Mouse (Mus musculus) liver, embryonic 11.5 days (tissue): Measurements from ENCODE around the gene Pdzk1. TPM values are rescaled to one million over a fixed set of nuclear protein-coding genes. Genes with fewer than 3 reads are reported as not detected.

Experiments used
- ATAC-seq: fragments of 200-750 bp; cut with Nextera tagmentation; replicated peaks from 2 replicates; pipeline ENCODE4 v1.8.0; 2017; ENCODE audit warnings: moderate number of reproducible peaks, mild to moderate bottlenecking, moderate TSS enrichment, moderate library complexity; ENCODE audit not compliant: low FRiP score
- DNase-seq: peaks from one replicate; pipeline ENCODE4 v3.0.0-alpha.2; 2017; ENCODE audit warnings: low spot score
- H3K27ac ChIP-seq: fragments of 300-500 bp; sonication (generic); 2 replicates; pipeline ENCODE4 v1.5.1; 2014; ENCODE audit warnings: mild to moderate bottlenecking, low read depth, low read length, control low read depth
- H3K27me3 ChIP-seq: fragments of 300-500 bp; sonication (generic); replicated peaks from 2 replicates; pipeline ENCODE4 v1.6.1; 2014; ENCODE audit warnings: low read length, mixed read lengths; ENCODE audit not compliant: control insufficient read depth, insufficient read depth
- H3K36me3 ChIP-seq: fragments of 300-500 bp; sonication (generic); 2 replicates; pipeline ENCODE4 v1.6.1; 2014; ENCODE audit warnings: mild to moderate bottlenecking, low read length, moderate library complexity, mixed read lengths; ENCODE audit not compliant: control insufficient read depth, insufficient read depth
- H3K4me1 ChIP-seq: fragments of 300-500 bp; sonication (generic); replicated peaks from 2 replicates; pipeline ENCODE4 v1.6.1; 2014; ENCODE audit warnings: low read length, mixed read lengths; ENCODE audit not compliant: control insufficient read depth, insufficient read depth
- H3K4me2 ChIP-seq: fragments of 300-500 bp; sonication (generic); 2 replicates; pipeline ENCODE4 v1.6.1; 2014; ENCODE audit warnings: mild to moderate bottlenecking, control low read depth, moderate library complexity
- H3K4me3 ChIP-seq: fragments of 300-500 bp; sonication (generic); 2 replicates; pipeline ENCODE4 v1.5.1; 2014; ENCODE audit warnings: low read depth, low read length, control low read depth
- H3K9ac ChIP-seq: fragments of 300-500 bp; sonication (generic); 2 replicates; pipeline ENCODE4 v1.6.1; 2014; ENCODE audit warnings: low read depth, low read length, control low read depth
- H3K9me3 ChIP-seq: fragments of 300-500 bp; sonication (generic); 2 replicates; pipeline ENCODE4 v1.6.1; 2016; ENCODE audit warnings: low read length, inconsistent platforms, mixed read lengths; ENCODE audit not compliant: control insufficient read depth
- WGBS: fragments of 180-500 bp; shearing (Covaris S2); extraction: QIAGEN DNeasy Blood & Tissue Kit; methylation state at CpG from one replicate; pipeline ENCODE4 v1.1.7; 2014; 5-methylcytosine and 5-hydroxymethylcytosine counted together
- polyA plus RNA-seq: library from polyadenylated mRNA; unstranded; fragments of >200 nt; fragmentation: Nextera tagmentation; extraction: Ambion mirVana; gene quantifications from 2 replicates; pipeline ENCODE4 v1.2.1, GENCODE M21; 2014

Pdzk1 gene
- 5.4 and 6.0 TPM in 2 replicates for polyA plus RNA-seq

DNA sequence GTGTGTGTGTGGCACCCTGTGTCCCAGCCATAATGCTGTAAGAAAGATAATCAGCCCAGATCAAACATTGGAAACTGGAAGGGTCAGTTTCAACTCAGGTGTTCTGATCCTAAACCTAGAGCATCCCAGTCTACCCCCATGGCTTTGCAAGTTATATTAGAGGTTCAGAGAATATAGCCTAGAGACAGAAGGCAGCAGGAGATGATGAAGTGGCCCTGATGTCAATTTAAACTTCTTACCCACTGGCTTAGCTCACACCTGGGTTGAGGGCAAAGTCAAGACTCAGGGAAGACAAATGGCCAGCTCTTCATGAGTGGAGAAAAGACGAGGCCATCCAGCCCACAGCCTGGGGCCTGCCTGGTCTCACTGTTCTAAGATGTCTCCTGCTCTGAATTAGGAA is at the start of gene Pdzk1, which contains the start of gene Cd160:
Gene Pdzk1 (plus strand): TSS at position 301 of the 400 bp plus-strand sequence.
Gene Cd160 (minus strand): TSS at position 368 of the 400 bp plus-strand sequence.
- no peaks in the 10 kb centered on the region for H3K9me3 ChIP-seq
- no peak for DNase-seq
- H3K4me1 ChIP-seq, result no peaks in the 10 kb centered on the region
- whole genome bisulfite sequencing, result 68% methylated on average over 1 of the region's 1 CpGs
- peak within 1 kb of the TSS; percentile 4; the same call in 1 of the 2 replicates for H3K4me2 ChIP-seq
- no peaks in the 10 kb centered on the region for H3K36me3 ChIP-seq
- no peaks in the 10 kb centered on the region for H3K27me3 ChIP-seq
- H3K4me3 ChIP-seq, result no peak within 1 kb of the TSS
- no peak within 1 kb of the TSS for H3K27ac ChIP-seq
- H3K9ac ChIP-seq, result no peak within 1 kb of the TSS
- ATAC-seq, result no peak

DNA sequence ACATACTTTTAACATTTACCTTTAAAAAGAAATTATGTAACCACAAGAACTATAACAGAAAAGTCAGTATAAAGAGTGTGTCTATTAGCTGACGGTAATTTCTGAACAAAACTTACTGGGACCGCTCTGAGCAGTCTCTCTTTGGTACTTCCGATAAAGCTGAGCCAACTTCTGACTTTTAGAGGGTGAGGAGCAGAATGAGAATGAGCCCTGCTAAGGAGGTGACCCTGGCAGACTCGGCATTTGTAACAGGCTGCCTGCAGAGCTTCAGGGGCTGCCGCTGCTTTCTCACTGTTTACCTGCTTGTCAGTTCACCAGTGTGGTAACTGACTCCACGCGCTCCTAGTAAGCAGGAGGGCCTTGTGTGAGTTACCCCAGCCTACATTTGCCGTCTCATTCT is 46.8 kb upstream of the Pdzk1 start:
- WGBS, result 80% methylated on average over 8 of the region's 8 CpGs
- H3K4me1 ChIP-seq, result no peaks in the 10 kb centered on the region
- H3K27me3 ChIP-seq, result no peaks in the 10 kb centered on the region
- no peak overlapping the region for H3K4me2 ChIP-seq
- no peaks in the 10 kb centered on the region for H3K36me3 ChIP-seq
- ATAC-seq, result no peak
- no peak for DNase-seq
- no peak overlapping the region for H3K4me3 ChIP-seq
- no peaks in the 10 kb centered on the region for H3K9me3 ChIP-seq
- no peak overlapping the region for H3K9ac ChIP-seq
- H3K27ac ChIP-seq, result no peak overlapping the region

DNA sequence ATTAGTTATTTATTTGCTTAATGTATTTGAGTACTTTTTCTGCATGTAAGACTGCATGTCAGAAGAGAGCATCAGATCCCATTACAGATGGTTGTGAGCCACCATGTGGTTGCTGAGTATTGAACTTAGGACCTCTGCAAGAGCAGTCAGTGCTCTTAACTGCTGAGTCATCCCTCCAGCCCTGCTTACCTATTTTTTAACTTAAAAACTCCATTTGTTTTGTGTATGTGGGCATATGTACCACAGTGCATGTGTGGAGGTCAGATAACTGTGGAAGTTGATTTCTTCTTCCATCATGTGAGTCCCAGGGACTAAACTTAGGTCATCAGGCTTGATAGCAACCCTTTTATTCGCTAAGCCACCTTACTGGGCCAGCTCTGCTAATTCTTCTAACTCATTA is 41.3 kb upstream of the Pdzk1 start:
- no peaks in the 10 kb centered on the region for H3K4me1 ChIP-seq
- H3K4me3 ChIP-seq, result no peak overlapping the region
- H3K9me3 ChIP-seq, result no peaks in the 10 kb centered on the region
- no peak overlapping the region for H3K4me2 ChIP-seq
- WGBS, result 83% methylated on average over 1 of the region's 1 CpGs
- H3K9ac ChIP-seq, result no peak overlapping the region
- peaks cover 3% of the 10 kb centered on the region; the same call in 1 of the 2 replicates for H3K36me3 ChIP-seq
- no peak overlapping the region for H3K27ac ChIP-seq
- DNase-seq (no peak), ATAC-seq (peak; percentile 58; the same call in 1 of the 2 replicates)
- no peaks in the 10 kb centered on the region for H3K27me3 ChIP-seq

DNA sequence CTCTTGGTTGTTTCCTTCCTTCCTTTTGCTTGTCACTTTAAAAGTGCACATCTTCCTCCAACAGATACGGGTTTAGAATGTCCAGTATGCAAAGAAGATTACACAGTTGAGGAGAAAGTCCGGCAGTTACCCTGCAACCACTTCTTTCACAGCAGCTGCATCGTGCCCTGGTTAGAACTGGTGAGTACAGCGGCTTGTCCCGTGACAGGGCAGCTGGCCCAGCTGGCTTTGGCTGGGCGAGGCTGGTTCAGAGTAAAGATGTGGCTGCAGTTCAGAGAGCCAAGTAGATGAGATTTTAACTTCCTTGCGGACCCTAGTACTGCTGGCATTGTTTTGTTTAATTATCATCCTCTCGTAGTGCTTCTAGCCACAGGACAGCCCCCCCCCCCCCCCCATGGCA is 40.6 kb upstream of the Pdzk1 start:
- 86% methylated on average over 8 of the region's 8 CpGs for WGBS
- Histone ChIP-seq H3K9me3 (no peaks in the 10 kb centered on the region), H3K36me3 (peaks cover 3% of the 10 kb centered on the region; the same call in 1 of the 2 replicates), H3K9ac (no peak overlapping the region), H3K4me1 (no peaks in the 10 kb centered on the region), H3K27me3 (no peaks in the 10 kb centered on the region), H3K4me2 (no peak overlapping the region), H3K27ac (no peak overlapping the region), H3K4me3 (no peak overlapping the region)
- DNase-seq (no peak), ATAC-seq (no peak)

DNA sequence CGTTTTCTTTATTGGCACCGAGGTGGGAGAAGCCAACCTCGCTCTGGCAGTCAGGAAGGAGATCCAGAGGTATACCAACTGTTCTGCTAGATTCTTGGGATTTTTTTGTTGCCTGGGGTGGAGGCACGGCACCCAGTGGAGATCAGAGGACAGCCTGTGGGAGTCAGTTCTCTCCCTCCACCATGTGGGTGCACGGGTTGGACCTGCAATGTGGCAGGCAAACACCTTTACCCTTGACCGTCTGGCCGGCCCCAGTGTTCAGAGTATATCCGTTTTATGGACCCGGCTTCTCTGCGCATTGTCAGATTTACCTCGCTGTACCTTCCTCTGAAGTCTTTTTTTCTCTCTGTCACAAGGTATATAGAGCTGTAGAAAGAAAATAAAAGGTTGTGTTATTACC is 28.8 kb upstream of the Pdzk1 start:
- DNase-seq (peak; percentile 29), ATAC-seq (no peak)
- no peak overlapping the region for H3K4me2 ChIP-seq
- H3K27me3 ChIP-seq, result no peaks in the 10 kb centered on the region
- H3K4me1 ChIP-seq, result 0 out of 2 replicates have a peak, but pooled peaks cover 3% of the 10 kb centered on the region
- H3K36me3 ChIP-seq, result peaks cover 2% of the 10 kb centered on the region; the same call in 1 of the 2 replicates
- no peak overlapping the region for H3K4me3 ChIP-seq
- 79% methylated on average over 11 of the region's 11 CpGs for WGBS
- no peaks in the 10 kb centered on the region; the same call in 1 of the 2 replicates for H3K9me3 ChIP-seq
- H3K27ac ChIP-seq, result no peak overlapping the region
- no peak overlapping the region for H3K9ac ChIP-seq

DNA sequence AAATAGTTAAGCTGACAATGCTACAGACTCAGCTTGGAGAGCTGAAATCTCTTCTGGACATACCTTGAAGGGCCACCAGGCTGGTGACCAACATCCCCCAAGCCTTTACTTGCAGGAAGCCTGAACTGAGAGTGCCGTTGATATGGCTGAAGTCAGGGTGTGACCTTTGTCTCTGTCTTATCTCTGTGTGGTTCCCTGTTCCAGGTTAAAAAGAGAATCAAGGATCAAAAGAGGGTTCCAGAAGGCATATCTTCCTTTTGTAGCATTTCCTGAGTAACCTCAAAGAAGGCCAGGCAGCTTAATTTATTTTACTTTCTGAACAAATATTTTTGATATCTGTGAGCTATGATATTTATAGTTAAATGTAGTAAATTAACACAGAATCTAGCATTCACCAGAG is 26.9 kb upstream of the Pdzk1 start:
- WGBS, result 26% methylated on average over 1 of the region's 1 CpGs
- H3K27me3 ChIP-seq, result no peaks in the 10 kb centered on the region
- no peak overlapping the region for H3K9ac ChIP-seq
- H3K4me2 ChIP-seq, result no peak overlapping the region
- no peak overlapping the region for H3K27ac ChIP-seq
- DNase-seq (no peak), ATAC-seq (no peak)
- 0 out of 2 replicates have a peak, but pooled peaks cover 3% of the 10 kb centered on the region for H3K4me1 ChIP-seq
- no peaks in the 10 kb centered on the region for H3K36me3 ChIP-seq
- H3K4me3 ChIP-seq, result no peak overlapping the region
- H3K9me3 ChIP-seq, result no peaks in the 10 kb centered on the region; the same call in 1 of the 2 replicates

DNA sequence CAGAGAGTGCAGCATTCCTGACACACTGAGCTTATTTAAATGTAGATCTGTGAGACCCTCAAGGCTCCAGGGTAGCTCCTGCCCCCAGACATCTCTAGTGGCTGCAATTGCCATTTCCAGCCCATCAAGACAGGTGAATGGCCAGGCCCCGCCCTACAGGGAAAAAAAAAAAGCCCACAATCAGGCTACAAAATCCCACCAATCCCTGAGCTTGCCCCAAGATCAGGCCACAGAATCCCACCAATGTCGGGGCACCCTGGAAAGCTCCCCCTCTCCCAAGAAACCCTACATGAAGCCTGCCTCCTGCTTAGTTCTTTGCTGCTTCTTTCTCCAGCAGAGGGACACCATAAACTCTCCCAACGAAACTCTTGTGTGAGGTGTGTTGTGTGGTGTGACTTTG is 20.9 kb upstream of the Pdzk1 start:
- Histone ChIP-seq H3K4me1 (no peaks in the 10 kb centered on the region), H3K9me3 (no peaks in the 10 kb centered on the region; the same call in 1 of the 2 replicates), H3K4me2 (no peak overlapping the region), H3K9ac (no peak overlapping the region), H3K27ac (no peak overlapping the region), H3K27me3 (no peaks in the 10 kb centered on the region), H3K36me3 (no peaks in the 10 kb centered on the region), H3K4me3 (no peak overlapping the region)
- WGBS, result 81% methylated on average over 3 of the region's 3 CpGs
- no peak for DNase-seq
- no peak for ATAC-seq

DNA sequence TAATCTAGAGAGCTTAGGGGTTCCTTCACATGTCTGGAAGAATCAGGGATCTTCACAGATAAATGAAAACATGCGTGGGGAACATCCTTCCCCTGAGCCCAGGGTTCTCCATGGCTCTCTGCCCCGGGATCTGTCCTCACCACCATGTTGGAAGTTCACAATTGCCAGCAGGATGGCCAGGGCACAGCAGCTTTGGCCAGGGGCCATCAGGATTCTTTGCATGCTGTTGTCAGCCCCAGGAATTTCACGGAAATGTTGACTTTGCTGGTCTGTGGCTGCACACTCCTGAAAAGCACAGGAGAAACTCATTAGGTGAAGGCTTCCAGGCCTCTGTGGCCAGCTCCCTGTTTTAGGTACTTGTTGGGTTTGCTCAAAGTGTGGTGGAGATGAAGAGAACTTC is 20.4 kb upstream of the Pdzk1 start:
- H3K4me3 ChIP-seq, result no peak overlapping the region
- 74% methylated on average over 3 of the region's 3 CpGs for WGBS
- H3K27ac ChIP-seq, result no peak overlapping the region
- H3K4me2 ChIP-seq, result no peak overlapping the region
- no peaks in the 10 kb centered on the region for H3K4me1 ChIP-seq
- no peak for ATAC-seq
- no peaks in the 10 kb centered on the region for H3K36me3 ChIP-seq
- no peaks in the 10 kb centered on the region; the same call in 1 of the 2 replicates for H3K9me3 ChIP-seq
- H3K9ac ChIP-seq, result no peak overlapping the region
- no peak for DNase-seq
- no peaks in the 10 kb centered on the region for H3K27me3 ChIP-seq

DNA sequence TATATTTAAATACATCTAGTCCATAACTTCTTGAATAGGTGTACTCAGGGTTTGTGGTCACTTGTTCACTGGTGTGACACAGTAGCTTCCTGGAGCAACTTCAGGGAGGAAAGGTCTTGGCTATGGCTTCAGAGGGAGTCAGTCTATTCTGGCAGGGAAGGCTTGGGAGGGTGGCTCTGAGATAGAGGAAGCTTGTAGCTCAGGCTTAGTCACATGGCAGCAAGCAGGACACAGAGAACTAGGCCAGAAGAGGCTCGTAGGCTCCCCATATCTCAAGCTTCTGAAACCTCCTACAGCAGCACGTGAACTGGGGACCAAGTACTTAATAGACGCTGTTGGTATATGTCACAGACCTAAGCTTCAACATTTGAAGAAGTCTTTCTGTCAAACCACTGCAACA is 17.9 kb upstream of the Pdzk1 start:
- no peak overlapping the region for H3K4me3 ChIP-seq
- ATAC-seq, result no peak
- no peak for DNase-seq

More for the DNA sequence above, 17.9 kb upstream of the Pdzk1 start:
- Histone ChIP-seq H3K27ac (no peak overlapping the region), H3K4me1 (no peaks in the 10 kb centered on the region), H3K9ac (no peak overlapping the region), H3K4me2 (no peak overlapping the region), H3K9me3 (no peaks in the 10 kb centered on the region), H3K36me3 (no peaks in the 10 kb centered on the region), H3K27me3 (no peaks in the 10 kb centered on the region; the same call in 1 of the 2 replicates)
- 76% methylated on average over 3 of the region's 3 CpGs for WGBS
